Mouse (Mus musculus) testis, postnatal 10 days (tissue): ENCODE measurements at regions not wholly inside any gene's neighbourhood (a gene's known extent, or its start where the extent isn't known, plus 50 kb on each side); places are given as distances from the start of the nearest gene placed in this dataset.

Source experiments
- DNase-seq: peaks from one replicate; pipeline ENCODE4 v3.0.0; 2021; ENCODE audit warnings: low spot score

DNA sequence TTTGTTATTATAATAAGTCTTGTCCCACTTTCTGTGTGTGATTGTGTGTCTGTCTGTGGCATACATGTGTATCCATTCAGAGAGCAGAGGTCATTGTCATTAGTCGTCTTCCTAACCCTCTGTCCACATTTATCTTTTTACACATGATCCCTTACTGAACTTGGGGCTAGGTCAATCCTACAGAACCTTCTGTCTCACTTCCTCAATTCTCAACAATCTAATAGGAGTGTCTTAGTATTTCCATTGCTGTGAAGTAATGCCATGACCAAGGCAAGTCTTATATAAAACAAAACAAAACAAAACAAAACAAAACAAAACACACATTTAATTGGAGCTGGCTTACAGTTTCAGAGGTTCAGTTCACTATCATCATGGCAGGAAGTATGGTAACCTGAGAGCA lies 237.5 kb upstream of the Marcks start:
- no peak for DNase-seq

GRCm38 (mm10) chr10:37375648-37376047 lies 236.9 kb upstream of the Marcks start:
- DNase-seq, result no peak

GRCm38 (mm10) chr10:37368997-37369679 lies 230.4 kb upstream of the Marcks start:
- no peak for DNase-seq

GRCm38 (mm10) chr10:37367796-37368195 lies 229.1 kb upstream of the Marcks start:
- DNase-seq, result no peak

GRCm38 (mm10) chr10:37364506-37364905 lies 225.8 kb upstream of the Marcks start:
- no peak for DNase-seq

DNA sequence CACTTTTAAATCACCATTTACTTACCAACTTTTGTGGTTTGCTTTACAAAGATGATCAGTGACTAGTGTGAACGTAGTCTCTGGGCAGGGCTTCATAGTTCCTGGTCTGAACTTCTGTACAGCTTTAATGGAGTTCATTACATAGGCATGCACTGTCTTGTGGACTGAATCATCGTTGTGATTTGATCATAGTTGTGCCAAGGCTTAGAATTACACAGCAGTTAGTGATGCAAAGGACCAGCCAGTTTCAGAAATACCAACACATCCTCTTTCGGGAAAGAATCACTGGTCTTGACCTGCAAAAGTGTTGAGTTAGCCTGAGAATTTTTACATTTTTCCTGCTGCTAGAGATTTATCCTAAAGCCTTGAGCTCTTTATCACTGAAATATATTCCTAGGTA lies 222.3 kb upstream of the Marcks start:
- no peak for DNase-seq

- no peak for DNase-seq
These were observed 220.2 kb upstream of the Marcks start for GRCm38 (mm10) chr10:37358900-37359299.

- DNase-seq, result no peak
These were observed 219.6 kb upstream of the Marcks start for GRCm38 (mm10) chr10:37358334-37358733.

GRCm38 (mm10) chr10:37357304-37358060 lies 218.8 kb upstream of the Marcks start:
- DNase-seq, result no peak

DNA sequence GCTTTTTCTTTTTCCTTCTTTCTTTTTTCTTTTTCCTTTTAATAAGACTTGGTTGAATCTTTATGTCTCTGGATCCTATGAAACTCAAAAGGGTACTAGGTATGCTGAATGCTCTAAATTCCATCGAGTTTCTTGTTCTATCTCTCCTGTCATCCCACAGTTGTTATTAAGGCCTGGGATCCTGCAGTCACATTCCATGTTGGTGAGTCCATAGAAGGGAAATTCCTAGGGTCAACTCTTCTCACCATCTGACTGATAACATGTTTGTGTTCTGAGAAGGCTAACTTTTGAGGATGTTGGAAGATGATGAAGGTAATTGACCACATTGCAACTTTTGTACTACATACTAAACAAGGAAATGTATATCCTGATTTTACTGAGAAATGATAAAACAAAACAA lies 210.5 kb upstream of the Marcks start:
- DNase-seq, result no peak

DNA sequence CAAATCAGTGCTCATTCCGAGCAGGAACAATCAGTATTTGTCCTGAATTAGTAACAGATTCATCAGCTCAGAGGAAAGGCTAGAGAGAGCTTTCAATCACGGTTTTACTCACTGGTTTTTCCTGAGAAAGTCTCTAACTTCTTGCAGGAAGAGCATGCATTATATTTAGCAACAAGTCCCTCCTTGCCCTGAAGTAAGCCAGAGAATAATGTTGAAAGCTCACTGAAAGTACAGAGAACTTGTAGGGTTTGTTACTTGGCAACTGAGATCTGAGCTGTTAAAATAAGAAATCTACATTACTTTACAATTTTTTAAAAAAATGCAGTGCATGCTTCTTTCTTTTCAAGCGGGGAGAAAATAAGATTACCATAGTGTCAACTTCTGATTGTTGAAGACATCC lies 209.7 kb upstream of the Marcks start:
- no peak for DNase-seq

DNA sequence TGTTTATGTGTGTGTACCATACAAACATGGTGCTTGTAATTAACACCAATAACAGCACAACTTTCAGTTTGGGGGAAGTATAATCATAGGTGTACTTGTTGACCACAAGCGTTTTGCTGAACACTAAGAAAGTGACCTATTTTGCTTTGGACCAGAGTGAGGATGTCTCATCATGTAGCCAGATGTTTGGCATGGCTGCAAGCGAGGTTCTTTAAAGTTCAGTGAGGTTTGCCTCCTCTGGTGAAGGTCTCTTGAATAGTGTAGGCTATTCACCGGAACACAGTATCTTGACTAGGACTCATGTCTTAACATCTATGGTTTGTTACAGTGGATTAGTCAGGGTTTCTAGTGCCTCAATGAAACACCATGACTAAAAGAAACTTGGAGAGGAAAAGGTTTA lies 208.9 kb upstream of the Marcks start:
- DNase-seq, result no peak

DNA sequence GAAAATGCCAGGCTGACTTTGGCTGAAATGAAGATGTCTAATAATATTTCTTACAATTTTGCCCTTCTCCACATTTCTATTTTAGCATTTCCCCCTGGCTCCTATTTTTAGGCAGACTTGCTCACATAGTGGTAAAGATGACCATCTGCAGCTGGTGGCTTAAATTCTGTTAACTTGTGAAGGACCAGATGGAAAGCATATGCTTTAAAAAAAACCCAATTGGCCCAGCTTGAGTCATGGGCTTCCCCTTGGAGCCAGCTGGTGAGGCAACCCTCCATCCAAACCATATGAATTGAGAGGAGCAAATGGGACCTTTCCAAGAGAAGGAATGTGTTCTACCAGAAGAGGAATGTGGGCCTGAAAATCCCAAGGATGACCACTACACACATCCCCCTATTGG lies 204.0 kb upstream of the Marcks start:
- no peak for DNase-seq

DNA sequence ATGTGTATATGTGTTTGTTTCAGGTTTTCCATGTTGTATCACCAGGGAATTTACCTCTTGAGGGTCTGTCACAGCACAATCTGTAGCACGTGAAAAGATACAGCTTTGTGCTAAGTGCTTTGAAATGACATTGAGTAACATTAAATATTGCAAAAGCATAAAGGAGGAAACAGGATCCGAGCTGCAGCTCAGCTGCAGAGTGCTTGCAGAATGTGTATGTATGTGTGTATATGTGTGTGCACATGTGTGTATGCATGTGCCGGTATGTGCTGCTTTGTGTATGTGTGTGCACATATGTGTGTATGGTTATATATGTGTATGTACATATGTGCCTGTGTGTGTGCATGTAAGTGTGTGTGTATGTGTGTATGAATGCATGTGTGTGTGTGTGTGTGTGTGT lies 200.9 kb upstream of the Marcks start:
- no peak for DNase-seq

DNA sequence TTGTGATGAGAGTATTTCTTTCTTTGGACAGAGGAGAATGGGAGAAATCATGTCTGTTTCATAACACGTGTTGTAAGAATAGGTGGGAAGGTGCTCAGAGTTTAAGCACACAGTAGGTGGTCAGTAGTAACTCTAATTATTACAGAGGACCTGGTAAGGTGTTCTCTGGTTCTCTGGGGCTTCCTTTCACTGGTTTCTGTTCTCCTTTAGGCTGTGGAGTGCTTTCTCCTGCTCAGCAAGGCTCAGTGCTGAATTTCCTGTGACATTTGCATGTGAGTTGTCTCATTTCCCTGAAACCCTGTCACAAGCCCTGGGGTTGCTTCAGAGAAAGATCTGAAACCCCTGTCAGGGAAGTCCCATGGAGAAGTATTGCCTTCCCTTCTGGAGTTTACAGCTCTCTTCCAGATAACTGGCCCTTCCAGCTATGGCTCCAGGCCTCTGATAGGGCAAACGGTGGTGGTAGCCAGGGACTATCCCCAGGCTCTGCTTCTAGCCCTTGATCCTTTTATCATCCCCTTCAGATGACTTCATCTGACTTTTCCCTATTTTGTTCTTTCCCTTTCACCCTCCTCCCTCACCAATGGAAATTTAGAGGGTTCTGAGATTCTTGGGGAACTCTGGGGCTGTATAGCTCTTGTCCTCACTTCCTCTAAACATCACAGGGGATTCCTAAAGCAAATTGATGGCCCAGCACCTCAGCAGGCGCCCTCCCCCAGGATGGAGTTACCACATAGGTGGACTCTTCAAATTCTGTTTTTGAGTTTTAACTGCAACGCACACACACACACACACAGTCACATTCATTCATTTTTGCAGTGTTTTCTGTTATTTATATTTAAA lies 199.6 kb upstream of the Marcks start:
- no peak for DNase-seq

DNA sequence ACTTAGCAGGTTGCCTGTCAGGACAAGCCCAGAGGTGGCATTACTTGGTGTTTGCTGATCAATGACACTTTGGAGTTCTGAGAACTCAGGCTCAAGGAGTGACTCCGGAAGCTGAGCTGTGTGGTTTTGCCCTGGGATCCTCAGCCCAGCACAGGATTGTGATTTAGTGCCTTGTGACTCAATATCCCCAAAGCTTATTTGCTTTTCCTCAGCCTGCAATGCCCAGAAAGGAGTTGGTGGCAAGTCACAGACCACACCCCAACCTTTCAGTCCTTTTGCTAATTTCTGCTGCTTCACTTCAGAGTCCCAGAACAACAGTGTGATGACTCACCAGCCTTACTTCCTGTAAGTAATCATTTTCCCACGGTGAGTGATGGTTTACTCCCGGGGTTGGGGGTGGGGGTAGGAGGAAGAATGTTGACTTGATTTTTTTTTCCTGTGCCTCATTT lies 198.5 kb upstream of the Marcks start:
- no peak for DNase-seq

DNA sequence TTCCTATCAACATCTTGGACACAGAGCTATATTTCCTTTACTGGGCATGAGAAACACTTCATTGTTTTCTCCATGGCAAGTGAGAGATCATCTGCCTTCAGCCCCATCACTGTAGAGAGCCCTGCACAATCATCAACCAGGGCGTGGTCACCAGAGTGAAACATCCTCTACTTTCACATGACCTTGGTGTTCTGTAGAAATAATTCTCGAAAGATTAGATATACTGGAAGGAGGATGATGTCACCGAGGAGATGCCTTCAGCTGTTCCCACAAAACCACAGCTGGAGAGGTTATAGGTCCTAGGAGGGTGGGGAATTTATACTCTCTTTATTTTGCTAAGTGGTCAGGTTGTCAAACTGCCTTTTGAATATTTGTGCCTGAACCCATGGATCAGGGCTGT lies 196.4 kb upstream of the Marcks start:
- no peak for DNase-seq

DNA sequence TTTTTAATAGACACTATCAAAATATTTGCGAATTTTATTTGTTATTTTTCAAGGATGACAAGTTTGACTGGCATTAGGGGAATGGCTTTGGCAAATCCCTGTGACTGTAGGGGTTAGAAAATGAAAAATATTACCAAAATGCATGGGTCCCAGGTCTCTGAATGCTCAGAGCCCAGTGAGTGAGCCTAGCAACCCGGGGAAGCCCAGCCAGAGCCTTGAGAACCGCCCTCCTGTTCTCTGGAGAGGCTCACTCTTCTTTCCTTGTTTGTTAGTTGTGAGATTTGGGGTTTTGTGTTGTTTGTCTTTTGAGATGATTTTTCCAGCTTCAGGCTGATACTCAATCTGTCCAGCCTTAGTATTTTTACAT lies 187.4 kb upstream of the Marcks start:
- DNase-seq, result no peak

- DNase-seq, result no peak
These were observed 186.9 kb upstream of the Marcks start for GRCm38 (mm10) chr10:37325514-37326167.

- no peak for DNase-seq
These were observed 185.0 kb upstream of the Marcks start for GRCm38 (mm10) chr10:37323689-37324088.

GRCm38 (mm10) chr10:37322809-37323208 lies 184.1 kb upstream of the Marcks start:
- DNase-seq, result no peak

DNA sequence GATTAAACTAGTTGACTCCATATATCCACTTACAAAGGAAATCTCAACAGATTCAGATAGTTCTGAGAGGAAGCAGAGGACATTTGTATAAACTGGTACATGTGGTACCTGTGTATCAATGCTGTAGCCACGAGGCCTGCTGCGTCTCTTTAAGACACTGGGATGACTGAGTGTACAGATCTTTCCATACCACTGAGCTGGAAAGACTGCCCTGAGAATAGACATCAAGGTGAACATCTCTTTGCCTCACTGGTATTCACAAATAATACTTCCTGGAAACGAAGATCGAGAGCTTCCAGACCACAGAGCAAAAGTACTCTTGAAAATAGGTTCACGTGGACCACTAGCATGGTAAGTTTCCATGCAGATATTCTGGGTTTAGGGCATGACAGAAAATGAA lies 183.6 kb upstream of the Marcks start:
- no peak for DNase-seq
